Mouse (Mus musculus) thymus, adult 2 months (tissue): Measurements from ENCODE around the gene Trim12c. TPM values are rescaled to one million over a fixed set of nuclear protein-coding genes. Genes with fewer than 3 reads are reported as not detected.
"Not testable (repeated sequence)": the region's sequence is repeated elsewhere in the genome, so short reads cannot be mapped to it uniquely, and the experiment has no call there.

ENCODE experiments used
- DNase-seq: peaks from one replicate; pipeline ENCODE4 v3.0.0; 2021
- H3K27ac ChIP-seq: fragments of 200-500 bp; 2 replicates; pipeline ENCODE4 v1.5.1; 2012; ENCODE audit warnings: low read length, control low read depth; ENCODE audit not compliant: control insufficient read depth, insufficient read depth
- H3K27me3 ChIP-seq: fragments of 200-500 bp; 2 replicates; pipeline ENCODE4 v1.6.1; 2012; ENCODE audit warnings: mild to moderate bottlenecking, low read length, moderate library complexity, mixed read lengths; ENCODE audit not compliant: control insufficient read depth, insufficient read depth
- H3K36me3 ChIP-seq: fragments of 200-500 bp; 2 replicates; pipeline ENCODE4 v1.6.1; 2012; ENCODE audit warnings: mild to moderate bottlenecking, low read length, moderate library complexity; ENCODE audit not compliant: control insufficient read depth, insufficient read depth
- H3K4me1 ChIP-seq: fragments of 200-500 bp; replicated peaks from 2 replicates; pipeline ENCODE4 v1.6.1; 2012; ENCODE audit warnings: low read length; ENCODE audit not compliant: control insufficient read depth, insufficient read depth
- H3K4me3 ChIP-seq: fragments of 200-500 bp; 2 replicates; pipeline ENCODE4 v1.5.1; 2012; ENCODE audit warnings: mild to moderate bottlenecking, low read length, control low read depth, moderate library complexity; ENCODE audit not compliant: control insufficient read depth, insufficient read depth
- CTCF ChIP-seq: fragments of 200-500 bp; IDR thresholded peaks from 2 replicates; pipeline ENCODE4 v1.5.1; 2012; ENCODE audit warnings: mild to moderate bottlenecking, control low read depth, low read length, moderate library complexity, borderline replicate concordance; ENCODE audit not compliant: control insufficient read depth, poor library complexity, insufficient read depth; ENCODE audit errors: extremely low read depth
- POLR2A ChIP-seq: fragments of 200-500 bp; IDR thresholded peaks from 2 replicates; pipeline ENCODE4 v1.6.1; 2012; ENCODE audit warnings: mild to moderate bottlenecking, low read length, control low read depth, moderate library complexity; ENCODE audit not compliant: control insufficient read depth, poor library complexity, insufficient read depth; ENCODE audit errors: extremely low read depth
- WGBS: fragments of 180-500 bp; shearing (Covaris S2); methylation state at CpG from one replicate; pipeline ENCODE4 v1.1.7; 2018; 5-methylcytosine and 5-hydroxymethylcytosine counted together
- polyA plus RNA-seq: library from polyadenylated mRNA; depleted of rRNA; stranded (reverse); fragments of >200 nt; gene quantifications from 2 replicates; pipeline ENCODE4 v1.2.3, GENCODE M21; 2012

The Trim12c gene
- polyA plus RNA-seq, 1 experiment, result 10.4 TPM

DNA sequence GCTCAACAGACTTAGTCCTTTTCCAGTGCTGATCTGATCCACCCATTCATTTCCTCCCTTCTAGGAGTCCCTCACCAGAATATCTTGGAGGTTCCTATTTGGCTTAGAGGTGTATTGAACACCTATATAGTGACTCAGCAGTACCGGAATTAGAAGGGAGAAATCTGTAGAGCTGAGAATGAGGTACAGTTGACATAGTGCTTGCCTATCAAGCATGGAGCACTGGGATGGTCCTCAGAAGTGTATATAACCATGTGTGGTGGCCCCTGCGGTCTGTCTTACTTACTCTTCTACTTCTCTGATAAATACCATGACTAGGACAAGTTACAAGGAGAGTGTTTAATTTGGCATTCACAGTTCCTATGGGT is 422 bp upstream of the Trim12c start:
- peaks cover 2% of the 10 kb centered on the region for H3K4me1 ChIP-seq
- DNase-seq, result no peak
- 88% methylated on average over 2 of the region's 2 CpGs for WGBS
- no peaks in the 10 kb centered on the region for H3K36me3 ChIP-seq
- TF ChIP-seq POLR2A, result no peak
- no peak for TF ChIP-seq CTCF
- H3K27ac ChIP-seq, result no peak overlapping the region
- H3K4me3 ChIP-seq, result no peak overlapping the region
- no peaks in the 10 kb centered on the region for H3K27me3 ChIP-seq

DNA sequence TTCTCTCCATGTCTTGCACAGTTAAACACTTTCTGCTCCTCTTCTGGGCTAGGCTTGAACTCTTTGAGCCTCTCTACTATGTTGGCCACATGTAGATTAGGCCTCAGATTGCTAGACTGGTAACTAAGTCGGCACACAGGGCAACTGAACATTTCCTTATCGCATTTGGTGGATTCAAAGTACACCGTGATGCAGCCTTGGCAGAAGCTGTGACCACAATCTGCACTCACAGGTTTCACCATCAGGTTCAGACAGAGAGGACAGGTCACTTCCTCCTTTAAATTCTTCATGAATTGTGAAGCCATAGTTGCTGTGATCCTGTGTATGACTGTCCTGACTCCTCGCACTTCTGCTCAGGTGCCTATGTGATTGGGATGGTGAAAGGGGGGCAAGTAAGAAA is 5.1 kb downstream of the Trim12c start:
- 66% methylated on average over 4 of the region's 4 CpGs for WGBS

DNA sequence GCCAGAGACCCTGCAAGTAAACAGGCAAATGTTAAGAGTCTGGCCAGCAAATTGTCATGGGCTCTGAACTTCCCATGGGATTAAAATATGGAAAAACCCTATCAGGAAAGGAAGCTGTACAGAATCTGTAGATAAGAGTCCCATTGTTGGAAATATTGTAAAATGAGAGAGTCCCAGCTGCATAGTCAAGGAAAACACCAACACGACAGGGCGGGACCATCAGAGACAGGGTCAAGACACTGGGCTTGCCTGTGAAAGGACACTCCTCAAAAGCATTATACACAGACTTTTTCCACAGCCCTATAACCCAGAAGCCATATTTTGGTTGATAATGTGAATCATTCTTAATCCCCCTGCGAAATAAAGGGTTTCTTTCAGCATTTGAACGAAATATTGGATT is 12.4 kb downstream of the Trim12c start:
- WGBS, result 97% methylated on average over 4 of the region's 4 CpGs
- not testable (repeated sequence) for H3K27ac ChIP-seq, H3K27me3 ChIP-seq, DNase-seq, H3K4me1 ChIP-seq, H3K4me3 ChIP-seq
- peaks cover 20% of the 10 kb centered on the region for H3K36me3 ChIP-seq

More for the DNA sequence above, 5.1 kb downstream of the Trim12c start:
- H3K27me3 ChIP-seq, H3K4me3 ChIP-seq, H3K27ac ChIP-seq, H3K4me1 ChIP-seq, DNase-seq: not testable (repeated sequence)
- H3K36me3 ChIP-seq, result peaks cover 24% of the 10 kb centered on the region

DNA sequence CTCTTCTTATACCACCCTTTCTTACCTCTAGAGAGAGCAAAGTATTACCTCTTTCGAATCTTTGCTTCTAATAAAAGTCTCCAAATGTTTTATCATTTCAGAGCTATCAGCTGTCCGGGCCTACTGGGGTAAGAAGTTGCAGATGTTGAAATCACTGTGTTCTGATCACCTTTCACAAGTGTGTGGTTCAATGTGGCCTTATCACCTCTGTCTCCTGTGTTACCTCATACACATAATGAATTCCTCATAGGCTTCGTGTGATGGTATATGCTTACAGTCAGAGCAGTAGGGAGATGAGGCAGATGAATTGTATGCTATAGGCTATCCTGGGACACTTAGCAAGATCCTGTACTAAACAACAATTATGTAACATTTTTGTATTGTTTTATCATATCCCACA is 17.6 kb downstream of the Trim12c start:
- WGBS, result 93% methylated on average over 3 of the region's 3 CpGs

DNA sequence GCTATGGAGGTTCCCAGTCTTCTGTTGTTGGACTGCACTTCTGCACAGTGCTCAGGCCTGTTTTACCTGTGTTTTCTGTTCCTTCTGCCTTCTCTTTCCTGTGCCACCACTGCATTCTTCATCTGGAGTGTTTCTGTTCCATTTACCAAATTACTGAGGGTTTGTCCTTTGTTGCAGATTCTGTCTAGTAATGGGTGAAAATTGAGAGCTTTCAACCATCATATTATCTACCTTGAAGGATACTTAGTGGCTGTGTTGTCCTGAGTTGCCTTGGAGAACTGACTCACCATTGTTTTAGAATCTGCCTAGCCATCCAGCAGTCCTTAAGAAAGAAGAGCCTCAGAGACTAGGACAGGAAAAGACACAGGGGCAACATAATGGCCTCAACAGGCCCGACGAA is 24.0 kb downstream of the Trim12c start, which contains the start of gene Trim34b:
Trim34b (plus strand) TSS at position 301 of the 400 bp plus-strand sequence.
- WGBS, result 100% methylated on average over 2 of the region's 2 CpGs
- DNase-seq, H3K27ac ChIP-seq: not testable (repeated sequence)

More for the DNA sequence above, 17.6 kb downstream of the Trim12c start:
- H3K27me3 ChIP-seq, H3K27ac ChIP-seq, DNase-seq, H3K36me3 ChIP-seq, H3K4me1 ChIP-seq, H3K4me3 ChIP-seq: not testable (repeated sequence)

DNA sequence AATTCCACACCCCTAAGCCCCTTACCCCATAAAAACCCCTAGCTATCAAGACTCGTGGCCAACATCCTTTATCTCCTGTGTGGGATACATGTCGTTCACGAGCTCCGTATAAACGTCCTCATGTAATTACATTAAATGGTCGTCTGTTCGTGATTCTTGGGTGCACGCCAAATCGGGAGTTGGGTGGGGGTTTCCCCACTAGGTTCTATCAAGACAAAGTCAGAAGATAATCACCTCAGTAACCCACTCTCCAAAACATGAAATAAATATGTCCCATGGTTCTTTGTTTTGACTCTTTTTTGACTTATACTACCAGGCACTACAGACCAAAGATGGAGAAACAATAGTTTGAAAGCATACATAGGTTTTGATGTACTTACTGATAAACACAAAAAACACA is 31.1 kb downstream of the Trim12c start:
- Histone ChIP-seq H3K4me3 (no peak overlapping the region), H3K4me1 (no peaks in the 10 kb centered on the region), H3K27ac (no peak overlapping the region), H3K36me3 (no peaks in the 10 kb centered on the region), H3K27me3 (no peaks in the 10 kb centered on the region)
- TF ChIP-seq POLR2A, result no peak
- TF ChIP-seq CTCF, result no peak
- no peak for DNase-seq
- WGBS, result 92% methylated on average over 9 of the region's 9 CpGs

More for the DNA sequence above, 24.0 kb downstream of the Trim12c start, which contains the start of gene Trim34b:
- not testable (repeated sequence) for H3K4me1 ChIP-seq, H3K27me3 ChIP-seq, H3K4me3 ChIP-seq, H3K36me3 ChIP-seq

DNA sequence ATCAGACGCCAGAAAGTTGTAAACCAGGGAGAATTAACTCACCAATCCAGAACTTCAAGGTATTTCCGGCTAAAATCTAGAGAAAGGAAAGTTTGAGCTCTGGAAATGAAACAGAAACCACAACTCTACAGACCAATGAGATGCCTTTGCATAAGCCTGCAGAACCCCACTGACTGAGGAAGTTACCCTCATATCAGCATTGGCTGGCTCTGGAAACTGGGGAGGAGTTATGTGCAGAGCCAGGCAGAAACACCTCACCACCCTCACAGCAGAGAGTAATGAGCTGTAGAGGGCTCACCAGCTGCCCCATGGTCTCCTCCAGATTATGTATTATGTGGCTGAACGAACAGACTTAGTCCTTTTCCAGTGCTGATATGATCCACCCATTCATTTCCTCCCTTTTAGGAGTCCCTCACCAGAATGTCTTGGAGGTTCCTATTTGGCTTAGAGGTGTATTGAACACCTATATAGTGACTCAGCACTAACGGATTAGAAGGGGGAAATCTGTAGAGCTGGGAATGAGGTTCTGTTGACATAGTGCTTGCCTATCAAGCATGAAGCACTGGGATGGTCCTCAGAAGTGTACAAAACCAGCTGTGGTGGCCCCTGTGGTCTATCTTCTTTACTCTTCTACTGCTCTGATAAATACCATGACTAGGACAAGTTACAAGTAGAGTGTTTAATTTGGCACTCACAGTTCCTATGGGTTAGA is 37.6 kb downstream of the Trim12c start, which contains the start of gene Trim12a:
Trim12a (minus strand) TSS at position 98 of the 712 bp plus-strand sequence.
- H3K4me3 ChIP-seq, result peak within 1 kb of the TSS; percentile 98
- WGBS, result 20% methylated on average over 4 of the region's 4 CpGs
- H3K36me3 ChIP-seq, H3K4me1 ChIP-seq, H3K27me3 ChIP-seq, DNase-seq: not testable (repeated sequence)
- peak within 1 kb of the TSS; percentile 100 for H3K27ac ChIP-seq
